Mouse (Mus musculus) WW6 (cell line): ENCODE measurements around the gene Slx4.
"Not testable (repeated sequence)": the region's sequence is repeated elsewhere in the genome, so short reads cannot be mapped to it uniquely, and the experiment has no call there.

Source experiments
- DNase-seq: peaks from one replicate; pipeline ENCODE4 v3.0.0-alpha.2; 2013; ENCODE audit warnings: low read depth, low spot score

Slx4 gene

GRCm38 (mm10) chr16:4012882-4013570 is 9.5 kb upstream of the Slx4 start:
- DNase-seq = no peak

GRCm38 (mm10) chr16:3988410-3988809 is 15.2 kb downstream of the Slx4 start:
- no peak for DNase-seq

GRCm38 (mm10) chr16:3983146-3983700 is 20.3 kb downstream of the Slx4 start:
- DNase-seq = no peak

- DNase-seq = no peak
Measured at GRCm38 (mm10) chr16:3982173-3982572, 21.4 kb downstream of the Slx4 start.

GRCm38 (mm10) chr16:3976712-3977111 is 26.9 kb downstream of the Slx4 start:
- DNase-seq = no peak

- no peak for DNase-seq
Measured at GRCm38 (mm10) chr16:3976251-3976671, 27.3 kb downstream of the Slx4 start, which contains the start of gene Nlrc3. Gene Nlrc3 (minus strand): TSS chr16:3976632.

GRCm38 (mm10) chr16:3975658-3976057 is 27.9 kb downstream of the Slx4 start:
- DNase-seq = no peak

GRCm38 (mm10) chr16:3974456-3974855 is 29.1 kb downstream of the Slx4 start:
- not testable (repeated sequence) for DNase-seq

GRCm38 (mm10) chr16:3965534-3965933 is 38.0 kb downstream of the Slx4 start:
- no peak for DNase-seq

- DNase-seq = no peak
Measured at GRCm38 (mm10) chr16:3964990-3965389, 38.6 kb downstream of the Slx4 start.

GRCm38 (mm10) chr16:3959261-3959660 is 44.3 kb downstream of the Slx4 start:
- no peak for DNase-seq

GRCm38 (mm10) chr16:3956369-3956768 is 47.2 kb downstream of the Slx4 start:
- no peak for DNase-seq

- no peak for DNase-seq
Measured at GRCm38 (mm10) chr16:3951141-3951540, 52.4 kb downstream of the Slx4 start.

GRCm38 (mm10) chr16:3934701-3935100 is 68.9 kb downstream of the Slx4 start:
- DNase-seq = no peak

GRCm38 (mm10) chr16:3934091-3934490 is 69.5 kb downstream of the Slx4 start:
- DNase-seq = no peak

GRCm38 (mm10) chr16:3933536-3933935 is 70.0 kb downstream of the Slx4 start:
- no peak for DNase-seq

- DNase-seq = no peak
Measured at GRCm38 (mm10) chr16:3929151-3929550, 74.4 kb downstream of the Slx4 start.
